In the genomic region with DNA sequence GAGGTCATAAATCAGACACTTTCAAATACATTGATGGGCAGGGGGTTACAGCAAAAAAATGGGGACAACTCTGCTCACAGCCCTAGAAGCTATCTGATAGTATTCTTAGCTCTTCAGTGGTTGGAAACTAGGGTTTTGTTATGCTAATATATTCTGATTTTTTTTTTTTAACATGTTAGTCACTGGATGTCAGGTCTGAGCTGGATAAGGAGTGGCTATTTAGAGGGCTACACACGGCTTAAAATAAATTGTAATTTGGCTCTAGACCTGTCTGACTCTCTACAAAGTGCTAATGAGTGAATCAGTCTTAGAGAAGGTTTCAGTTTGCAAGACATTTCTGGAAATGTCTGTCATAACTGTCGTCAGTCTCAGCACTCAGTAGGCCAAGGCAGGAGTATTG, we compare ENCODE assay signal across 24 mouse cellular contexts. TPM values are rescaled to one million over a fixed set of nuclear protein-coding genes. Genes with fewer than 3 reads are reported as not detected.
DNase-seq lines count a peak whose midpoint lies in the region; ATAC-seq lines count a peak whose summit lies in the region.
"Had no signal": no experiment of that assay in that cellular context is flagged by ENCODE, and none has a peak within 500 bp of the region (broad histone marks: within the 10 kb centered on the region; RNA-seq: fewer than 3 reads in every experiment).

No protein-coding gene starts in this region.

- no peak overlapping the region for H3K9ac ChIP-seq in midbrain, embryonic 11.5 days (ENCODE audit: low read length)
- no peak overlapping the region for H3K9ac ChIP-seq in midbrain, embryonic 14.5 days (replicated peaks; ENCODE audit: low read length)
- H3K9ac ChIP-seq: embryonic facial prominence, embryonic 12.5 days; embryonic facial prominence, embryonic 15.5 days; forebrain, postnatal 0 days; hindbrain, embryonic 12.5 days; hindbrain, embryonic 15.5 days had no signal

- no peak overlapping the region for H3K27ac ChIP-seq in midbrain, embryonic 11.5 days (ENCODE audit: low read depth, low read length)
- H3K27ac ChIP-seq in midbrain, embryonic 14.5 days (replicated peaks; ENCODE audit: low read depth, low read length), result no peak overlapping the region
- H3K27ac ChIP-seq: embryonic facial prominence, embryonic 12.5 days; embryonic facial prominence, embryonic 15.5 days; hindbrain, embryonic 12.5 days; hindbrain, embryonic 15.5 days had no signal

- no peak for ATAC-seq in midbrain, embryonic 11.5 days (ENCODE audit: low FRiP score)
- no peak for ATAC-seq in midbrain, embryonic 14.5 days (ENCODE audit: low FRiP score, low TSS enrichment)
- ATAC-seq in megakaryocyte progenitor cell, adult 5-6 weeks (replicated peaks; ENCODE audit: poor library complexity), result no peak
- ATAC-seq: forebrain, embryonic 14.5 days; forebrain, postnatal 0 days; intestine, postnatal 0 days had no signal

- 88% methylated on average over 2 of the region's 2 CpGs for WGBS in midbrain, embryonic 11.5 days
- 72% methylated on average over 2 of the region's 2 CpGs for WGBS in midbrain, embryonic 14.5 days

- H3K4me3 ChIP-seq in midbrain, embryonic 11.5 days (ENCODE audit: low read depth, low read length), result no peak overlapping the region
- H3K4me3 ChIP-seq in midbrain, embryonic 14.5 days (replicated peaks; ENCODE audit: low read depth, low read length), result no peak overlapping the region
- H3K4me3 ChIP-seq: embryonic facial prominence, embryonic 12.5 days; embryonic facial prominence, embryonic 15.5 days; hindbrain, embryonic 12.5 days; hindbrain, embryonic 15.5 days had no signal

- peak; percentile 64 for DNase-seq in midbrain, embryonic 11.5 days (ENCODE audit: low spot score, missing footprints)
- no peak for DNase-seq in midbrain, embryonic 14.5 days
- DNase-seq in ES-CJ7 (ENCODE audit: low read depth, low spot score) (peak; percentile 42), ZHBTc4 (ENCODE audit: low read depth, low spot score) (peak; percentile 44)
- DNase-seq in left cerebral cortex, adult 11 months (ENCODE audit: low spot score), result no peak
- DNase-seq: adrenal gland, adult 2 months; adrenal gland, postnatal 14 days; B cell, adult 2 months; cerebellum, adult 11 months; cerebellum, adult 2 months; cerebellum, adult 9-11 months; cerebellum, postnatal 25 days; forebrain, postnatal 0 days; gastrocnemius, postnatal 10 days; gastrocnemius, postnatal 36 days had no signal

- no peaks in the 10 kb centered on the region for H3K36me3 ChIP-seq in midbrain, embryonic 11.5 days (ENCODE audit: control insufficient read depth, insufficient read depth, low read length)
- no peaks in the 10 kb centered on the region for H3K36me3 ChIP-seq in midbrain, embryonic 14.5 days (ENCODE audit: control insufficient read depth, insufficient read depth, low read length)
- H3K36me3 ChIP-seq: embryonic facial prominence, embryonic 15.5 days; hindbrain, embryonic 12.5 days; hindbrain, embryonic 15.5 days had no signal

- H3K27me3 ChIP-seq in midbrain, embryonic 11.5 days (ENCODE audit: control insufficient read depth, insufficient read depth, low read length), result no peaks in the 10 kb centered on the region
- H3K27me3 ChIP-seq in midbrain, embryonic 14.5 days (ENCODE audit: control insufficient read depth, insufficient read depth, low read length), result no peaks in the 10 kb centered on the region
- H3K27me3 ChIP-seq: embryonic facial prominence, embryonic 12.5 days; embryonic facial prominence, embryonic 15.5 days; hindbrain, embryonic 12.5 days; hindbrain, embryonic 15.5 days had no signal

- peaks cover 4% of the 10 kb centered on the region; the same call in 1 of the 2 replicates for H3K9me3 ChIP-seq in midbrain, embryonic 11.5 days (ENCODE audit: control insufficient read depth, low read length)
- H3K9me3 ChIP-seq in midbrain, embryonic 14.5 days (ENCODE audit: control insufficient read depth, low read length), result no peaks in the 10 kb centered on the region; the same call in 1 of the 2 replicates
- H3K9me3 ChIP-seq: embryonic facial prominence, embryonic 12.5 days; embryonic facial prominence, embryonic 15.5 days; hindbrain, embryonic 12.5 days; hindbrain, embryonic 15.5 days had no signal

- H3K4me2 ChIP-seq in midbrain, embryonic 11.5 days, result no peak overlapping the region
- H3K4me2 ChIP-seq in midbrain, embryonic 14.5 days (ENCODE audit: low read length), result no peak overlapping the region
- H3K4me2 ChIP-seq: embryonic facial prominence, embryonic 12.5 days; embryonic facial prominence, embryonic 15.5 days; heart, embryonic 11.5 days; hindbrain, embryonic 12.5 days; hindbrain, embryonic 15.5 days had no signal

- H3K4me1 ChIP-seq in midbrain, embryonic 11.5 days (ENCODE audit: control insufficient read depth, insufficient read depth, low read length), result no peaks in the 10 kb centered on the region
- no peaks in the 10 kb centered on the region for H3K4me1 ChIP-seq in midbrain, embryonic 14.5 days (ENCODE audit: control insufficient read depth, insufficient read depth, low read length)
- H3K4me1 ChIP-seq: embryonic facial prominence, embryonic 12.5 days; embryonic facial prominence, embryonic 15.5 days; hindbrain, embryonic 12.5 days; hindbrain, embryonic 15.5 days had no signal

RNA-seq across cellular contexts. Expression of a gene that starts 37.5 kb away (rescaled TPM):
- 8.1 and 8.9 TPM in 2 replicates for polyA plus RNA-seq in midbrain, embryonic 11.5 days (2014; fragmentation: Nextera tagmentation; extraction: Ambion mirVana)
- polyA plus RNA-seq in midbrain, embryonic 14.5 days (2014; fragmentation: Nextera tagmentation; extraction: Ambion mirVana), result 2.5 and 4.1 TPM in 2 replicates
- total RNA-seq in megakaryocyte progenitor cell, adult 5-6 weeks (2015), result 0.22 and 0.54 TPM in 2 replicates
- 0.10 and 0.12 TPM in 2 replicates for total RNA-seq in megakaryocyte progenitor cell, adult 5-6 weeks (2017)
- total RNA-seq: hematopoietic stem cell, adult 5-6 weeks had no signal

Comparison
In these comparisons a context has a peak if more than half of its experiments do, and no peak if none do; other contexts are left out.
1. DNase-seq: peak in midbrain, embryonic 11.5 days (single experiment), ES-CJ7 (single experiment) and ZHBTc4 (single experiment); none in midbrain, embryonic 14.5 days (single experiment) and left cerebral cortex, adult 11 months (single experiment).